Mouse (Mus musculus) ES-Bruce4 (cell line): ENCODE data around the gene Tmem231.

Experiments
- CTCF ChIP-seq: IDR thresholded peaks from one replicate; pipeline ENCODE4 v1.8.1; 2011; ENCODE audit warnings: low read depth, low read length
- POLR2A ChIP-seq: IDR thresholded peaks from one replicate; pipeline ENCODE4 v1.8.1; 2011; ENCODE audit warnings: low read length; ENCODE audit not compliant: insufficient read depth

- TF ChIP-seq CTCF (no peak), POLR2A (no peak)
Observed at GRCm38 (mm10) chr8:111968991-111969390, 35.3 kb upstream of the Tmem231 start.
